Mouse (Mus musculus): ENCODE results near the gene Polr2b.

Gene Polr2b

GRCm38 (mm10) chr5:77362120-77362519, 52.2 kb downstream of the Polr2b start:
- CTCF ChIA-PET: interaction anchor here (0.6 kb wide), 1 partner anchor 9 kb away, joined by 4 read pairs; no protein-coding TSS in a partner anchor

- CTCF ChIA-PET: interaction anchor here (1.8 kb wide), 1 partner anchor 9 kb away, joined by 4 read pairs; no protein-coding TSS in a partner anchor
These were observed 53.7 kb downstream of the Polr2b start for GRCm38 (mm10) chr5:77363650-77364049.

GRCm38 (mm10) chr5:77364443-77365038, 54.6 kb downstream of the Polr2b start:
- CTCF ChIA-PET: interaction anchor here (1.8 kb wide), 1 partner anchor 10 kb away, joined by 4 read pairs; no protein-coding TSS in a partner anchor

GRCm38 (mm10) chr5:77366313-77366712, 56.4 kb downstream of the Polr2b start:
- CTCF ChIA-PET: no interaction called here

GRCm38 (mm10) chr5:77367145-77367544, 57.2 kb downstream of the Polr2b start:
- CTCF ChIA-PET: no interaction called here

GRCm38 (mm10) chr5:77367682-77368081, 57.7 kb downstream of the Polr2b start:
- CTCF ChIA-PET: no interaction called here

GRCm38 (mm10) chr5:77368194-77368593, 58.2 kb downstream of the Polr2b start:
- CTCF ChIA-PET: no interaction called here

GRCm38 (mm10) chr5:77369394-77369793, 59.4 kb downstream of the Polr2b start:
- CTCF ChIA-PET: interaction anchor here (0.7 kb wide), 1 partner anchor 131 kb away, joined by 7 read pairs; no protein-coding TSS in a partner anchor

GRCm38 (mm10) chr5:77370378-77370892, 60.5 kb downstream of the Polr2b start:
- CTCF ChIA-PET: interaction anchor here (0.7 kb wide), 1 partner anchor 130 kb away, joined by 7 read pairs; no protein-coding TSS in a partner anchor

GRCm38 (mm10) chr5:77372242-77372641, 62.3 kb downstream of the Polr2b start:
- CTCF ChIA-PET: no interaction called here

- CTCF ChIA-PET: no interaction called here
These were observed 62.8 kb downstream of the Polr2b start for GRCm38 (mm10) chr5:77372778-77373177.

- CTCF ChIA-PET: no interaction called here
These were observed 65.0 kb downstream of the Polr2b start for GRCm38 (mm10) chr5:77374945-77375344.

GRCm38 (mm10) chr5:77375546-77375945, 65.6 kb downstream of the Polr2b start:
- CTCF ChIA-PET: no interaction called here

GRCm38 (mm10) chr5:77378027-77378426, 68.1 kb downstream of the Polr2b start:
- CTCF ChIA-PET: no interaction called here

- CTCF ChIA-PET: interaction anchor here (0.6 kb wide), 1 partner anchor 56 kb away, joined by 5 read pairs; no protein-coding TSS in a partner anchor
These were observed 69.6 kb downstream of the Polr2b start for GRCm38 (mm10) chr5:77379434-77380135.

GRCm38 (mm10) chr5:77380321-77380901, 70.5 kb downstream of the Polr2b start:
- CTCF ChIA-PET: no interaction called here

- CTCF ChIA-PET: no interaction called here
These were observed 71.3 kb downstream of the Polr2b start for GRCm38 (mm10) chr5:77381283-77381682.

- CTCF ChIA-PET: interaction anchor here (0.5 kb wide), 1 partner anchor 74 kb away, joined by 8 read pairs; no protein-coding TSS in a partner anchor
These were observed 71.7 kb downstream of the Polr2b start for GRCm38 (mm10) chr5:77381686-77382085.

GRCm38 (mm10) chr5:77383799-77384554, 74.0 kb downstream of the Polr2b start:
- CTCF ChIA-PET: no interaction called here

- CTCF ChIA-PET: no interaction called here
These were observed 74.8 kb downstream of the Polr2b start for GRCm38 (mm10) chr5:77384724-77385123.

GRCm38 (mm10) chr5:77385221-77385620, 75.3 kb downstream of the Polr2b start:
- CTCF ChIA-PET: no interaction called here
